Mouse (Mus musculus) lung, postnatal 10 days (tissue): ENCODE measurements around the gene Babam2.
A peak's percentile ranks its signal among the peaks of the same experiment; 100 is the strongest.

Experiments
- DNase-seq: peaks from one replicate; pipeline ENCODE4 v3.0.0; 2021

Babam2 gene

DNA sequence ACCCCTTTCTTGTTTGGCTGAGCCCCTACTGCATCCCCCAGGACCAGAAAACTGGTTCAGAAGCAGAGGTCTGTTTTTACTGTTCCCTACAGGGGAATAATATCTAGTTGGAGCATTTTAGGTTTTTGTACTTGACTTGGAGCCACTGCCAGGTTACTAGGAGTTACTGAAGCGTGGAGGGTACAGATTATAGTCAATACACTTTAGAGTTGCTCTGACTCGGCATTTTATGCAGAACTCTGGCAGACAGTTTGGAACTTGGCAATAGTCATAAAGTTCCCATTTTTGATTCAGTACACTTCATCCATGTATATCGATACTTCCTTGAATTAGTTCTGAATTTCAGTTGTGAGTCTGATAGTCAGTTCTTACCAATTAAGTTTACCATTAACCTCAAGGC lies 202.4 kb downstream of the Babam2 start:
- no peak for DNase-seq

GRCm38 (mm10) chr5:31902144-31902543 lies 204.7 kb downstream of the Babam2 start:
- no peak for DNase-seq

GRCm38 (mm10) chr5:31902891-31903290 lies 205.4 kb downstream of the Babam2 start:
- no peak for DNase-seq

- no peak for DNase-seq
These were observed 207.6 kb downstream of the Babam2 start for GRCm38 (mm10) chr5:31904968-31905683.

- DNase-seq: no peak
These were observed 208.3 kb downstream of the Babam2 start for GRCm38 (mm10) chr5:31905808-31906207.

DNA sequence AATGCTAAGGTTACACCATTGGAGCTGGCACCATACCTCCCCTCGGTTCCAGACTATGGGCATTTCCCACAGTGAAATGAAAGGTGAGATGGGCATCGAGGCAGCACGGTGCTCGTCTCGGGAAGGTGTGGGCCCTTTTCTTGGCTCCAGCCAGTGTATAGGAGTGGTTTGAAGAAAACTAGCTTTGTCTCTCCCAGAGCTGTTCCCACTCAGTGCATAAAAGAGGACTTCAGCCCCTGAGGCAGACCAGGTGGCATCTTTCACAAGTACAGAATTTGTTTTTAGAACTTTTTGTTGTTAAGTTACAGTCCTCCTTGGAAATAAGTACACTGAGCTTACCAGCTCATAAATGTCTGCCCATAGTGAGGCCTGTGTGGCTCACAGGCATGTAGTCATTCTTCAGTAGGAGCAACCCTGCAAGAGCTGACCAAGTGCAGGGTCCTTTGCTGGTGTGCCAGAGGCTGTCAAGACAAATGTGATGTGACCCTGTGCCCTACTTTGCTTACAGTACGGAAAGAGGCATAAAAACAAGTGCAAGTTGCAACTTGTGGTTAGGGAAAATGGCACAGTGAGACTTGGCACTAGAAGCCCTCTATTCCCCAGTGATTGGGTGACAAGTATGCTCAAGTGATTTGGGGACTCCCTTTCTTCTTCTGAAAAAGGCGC lies 208.9 kb downstream of the Babam2 start:
- no peak for DNase-seq

DNA sequence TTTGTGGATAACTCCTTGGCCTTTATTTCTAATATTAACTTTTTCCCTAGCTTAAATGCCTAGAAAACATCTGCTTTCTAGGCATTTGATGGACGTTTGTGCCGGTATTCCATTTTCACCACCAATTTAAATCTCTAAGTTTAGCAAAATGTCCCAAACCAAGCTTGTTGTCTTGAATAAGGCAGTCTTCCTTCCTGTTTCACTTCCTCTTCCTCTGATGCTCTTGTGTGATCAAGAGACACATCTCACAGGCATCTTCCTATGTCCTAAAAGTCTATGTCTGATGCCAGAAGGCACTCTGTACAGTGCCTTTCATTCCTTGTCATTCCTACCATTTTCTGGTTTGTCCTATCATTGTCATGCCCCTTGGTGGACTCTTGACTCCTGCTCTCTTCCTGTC lies 210.5 kb downstream of the Babam2 start:
- no peak for DNase-seq

DNA sequence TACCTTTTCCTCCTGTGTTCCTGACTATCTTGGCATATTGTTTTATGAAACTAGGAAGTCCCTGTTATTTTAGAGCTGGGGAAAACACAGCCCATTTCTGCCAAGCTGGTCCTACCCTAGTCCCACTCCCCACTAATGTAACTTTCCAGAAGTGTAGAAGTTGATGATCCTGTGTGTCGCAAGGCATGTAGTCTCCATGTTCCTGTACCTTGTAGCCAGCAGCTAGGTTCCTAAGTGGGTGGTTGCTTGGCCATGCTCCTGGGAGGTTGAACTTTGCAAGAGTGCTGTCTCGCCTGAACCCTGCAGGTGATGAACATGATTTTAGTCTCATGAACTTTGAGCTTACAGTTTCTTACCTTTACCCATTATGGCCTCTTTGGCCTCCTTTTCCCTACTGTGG lies 211.3 kb downstream of the Babam2 start:
- DNase-seq: no peak

DNA sequence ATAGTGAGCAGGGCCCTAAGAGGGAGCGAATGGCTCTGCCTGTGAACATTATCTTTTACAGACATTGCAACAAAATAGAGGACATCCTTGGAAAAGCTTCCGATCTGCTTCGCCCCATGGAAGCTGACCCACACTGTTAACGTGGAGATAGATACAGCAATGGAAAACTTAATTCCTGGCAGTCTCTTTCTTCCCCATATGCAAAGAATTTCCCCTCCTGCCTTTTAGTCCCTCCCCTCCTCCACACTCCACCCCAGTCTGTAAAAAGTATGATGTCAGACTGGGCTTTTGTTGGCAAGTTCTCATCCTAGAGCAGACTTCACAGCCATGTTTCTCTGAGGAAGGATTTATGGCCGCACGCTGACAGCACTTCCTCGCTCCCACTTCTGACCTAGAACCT lies 218.8 kb downstream of the Babam2 start:
- DNase-seq: no peak

DNA sequence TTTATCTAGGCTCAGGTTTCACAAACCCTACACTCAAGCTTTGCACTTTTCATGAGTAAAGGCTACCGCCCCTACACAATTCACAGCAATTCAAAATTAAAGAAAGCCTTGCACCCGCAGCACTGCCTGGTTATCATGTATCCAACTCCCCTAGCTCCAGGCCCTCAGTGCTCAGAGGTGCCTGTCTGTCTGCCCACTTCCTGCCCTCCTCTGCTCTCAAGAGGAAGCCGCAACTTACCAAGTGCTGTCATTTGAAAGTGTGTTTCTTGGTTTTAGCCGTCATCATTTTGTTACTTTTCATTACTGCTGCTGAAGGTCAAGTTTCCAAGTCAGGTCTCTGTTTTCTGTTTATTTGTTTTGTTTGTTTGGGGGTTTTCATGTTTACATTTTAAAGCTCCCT lies 221.1 kb downstream of the Babam2 start:
- no peak for DNase-seq

DNA sequence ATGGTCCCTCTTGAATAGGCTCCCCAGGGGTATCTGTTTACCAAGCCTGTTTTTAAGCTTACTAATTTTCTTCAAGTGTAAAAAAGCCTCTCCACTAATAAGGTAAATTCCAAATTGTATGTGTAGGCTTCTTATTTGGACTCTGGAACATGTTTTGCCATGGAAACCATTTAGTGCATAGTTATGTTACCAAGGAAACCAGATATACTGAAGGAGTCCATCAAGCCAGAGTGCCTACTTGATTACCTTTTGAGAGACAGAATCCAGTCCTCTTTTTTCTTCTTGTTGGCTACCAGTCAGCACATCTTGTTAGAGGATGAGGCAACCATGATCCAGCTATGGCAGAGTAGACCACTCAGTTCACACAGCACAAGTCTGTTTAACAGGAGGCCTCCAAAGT lies 222.6 kb downstream of the Babam2 start:
- DNase-seq: no peak

- no peak for DNase-seq
These were observed 223.4 kb downstream of the Babam2 start for GRCm38 (mm10) chr5:31920890-31921289.

DNA sequence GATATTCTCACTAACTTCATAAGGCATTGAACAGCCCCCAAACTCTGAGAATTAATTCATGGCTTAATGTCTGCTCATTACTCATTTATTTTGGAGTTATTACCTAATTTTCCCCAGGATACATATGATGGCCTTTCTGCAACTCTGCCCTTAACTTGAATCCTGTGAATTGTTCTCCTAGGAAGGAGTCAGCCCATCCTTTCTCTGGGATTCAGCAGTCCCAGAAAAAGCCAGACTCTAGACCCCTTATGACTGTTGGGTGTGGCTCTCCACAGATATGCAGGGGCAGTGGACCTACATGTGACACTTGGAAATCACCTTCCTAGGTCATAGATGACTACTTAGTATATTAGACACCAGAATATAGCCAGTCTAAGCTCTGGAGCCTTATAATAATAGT lies 226.6 kb downstream of the Babam2 start:
- DNase-seq: no peak

GRCm38 (mm10) chr5:31926551-31926950 lies 229.1 kb downstream of the Babam2 start:
- peak; percentile 59 for DNase-seq

GRCm38 (mm10) chr5:31929007-31929406 lies 231.5 kb downstream of the Babam2 start:
- no peak for DNase-seq

DNA sequence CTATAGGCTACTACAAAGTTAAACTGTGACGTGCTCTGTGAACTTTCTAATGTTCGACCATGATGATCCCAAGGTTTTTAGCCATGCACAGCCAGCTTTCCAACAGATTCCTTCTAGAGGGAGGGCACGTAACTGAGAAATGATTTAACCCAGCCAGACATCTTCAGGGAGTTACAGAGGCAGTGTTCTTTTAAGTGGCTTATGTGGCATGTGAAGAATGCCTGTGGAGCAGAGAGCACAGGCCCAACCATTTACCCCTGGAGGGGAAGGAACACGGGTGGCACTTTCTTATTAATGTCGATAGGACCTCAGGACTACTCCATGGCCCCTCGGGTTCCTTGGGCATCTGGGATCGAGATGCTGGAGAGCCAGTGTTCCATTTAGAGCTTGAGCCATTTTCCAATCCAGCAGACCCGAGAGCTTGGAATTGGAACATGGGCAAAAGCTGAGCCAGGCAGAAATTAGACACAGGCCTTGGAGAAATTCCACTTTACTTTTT lies 233.7 kb downstream of the Babam2 start:
- no peak for DNase-seq

GRCm38 (mm10) chr5:31931637-31932036 lies 234.2 kb downstream of the Babam2 start:
- DNase-seq: no peak

GRCm38 (mm10) chr5:31933296-31933695 lies 235.8 kb downstream of the Babam2 start:
- DNase-seq: no peak

DNA sequence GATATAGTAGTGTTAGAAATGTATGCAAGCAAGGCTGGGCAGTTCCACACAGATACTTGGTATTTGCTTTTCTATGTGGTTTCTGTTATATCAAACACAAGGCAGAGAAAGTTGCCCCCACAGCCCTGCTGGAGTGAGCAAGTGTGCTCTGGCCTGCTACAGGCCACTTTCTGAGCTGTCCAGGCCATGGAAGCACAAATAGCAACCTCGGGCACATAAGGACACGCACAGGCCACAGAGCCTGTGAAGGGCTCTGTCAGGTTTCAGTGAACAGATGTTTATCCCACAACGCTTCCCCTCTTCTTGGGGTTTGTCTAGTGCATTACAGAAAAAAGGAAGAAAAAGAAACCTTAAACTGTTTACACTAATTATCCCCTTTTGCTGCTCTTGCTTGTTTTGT lies 236.9 kb downstream of the Babam2 start:
- DNase-seq: no peak

DNA sequence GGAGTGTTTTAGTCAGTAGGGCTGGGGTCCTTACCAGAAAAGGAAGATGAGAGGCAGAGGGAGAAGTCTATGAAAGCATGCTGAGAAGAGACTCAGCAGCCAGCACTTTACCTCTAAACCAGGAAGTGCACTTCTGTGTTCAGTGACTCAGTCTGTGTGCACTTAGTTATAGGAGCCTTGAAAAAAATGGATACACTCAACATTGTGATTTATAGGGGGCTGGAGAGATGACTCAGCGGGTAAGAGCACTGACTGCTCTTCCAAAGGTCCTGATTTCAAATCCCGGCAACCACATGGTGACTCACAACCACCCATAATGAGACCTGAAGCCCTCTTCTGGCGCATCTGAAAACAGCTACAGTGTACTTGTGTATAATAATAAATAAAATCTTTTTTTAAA lies 238.5 kb downstream of the Babam2 start:
- DNase-seq: no peak

DNA sequence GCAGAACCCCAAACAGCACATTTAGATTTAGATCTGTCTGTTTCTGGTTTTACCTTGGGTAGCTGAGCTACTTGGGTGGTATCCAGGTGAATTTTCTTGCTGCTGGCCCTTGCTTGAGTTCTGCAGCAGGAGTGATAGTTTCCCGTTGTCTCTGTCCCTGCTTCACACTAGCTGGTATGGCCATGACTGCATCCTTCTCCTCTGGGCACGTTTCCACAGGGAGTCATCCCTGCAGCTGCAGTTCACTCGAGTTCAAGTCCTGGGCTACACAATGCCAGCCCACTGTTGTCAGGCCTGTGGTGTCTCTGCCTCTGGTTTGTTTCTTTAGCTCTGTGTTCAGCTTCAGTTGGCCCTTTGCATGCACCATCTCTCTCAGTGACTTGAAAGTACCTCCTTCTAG lies 239.0 kb downstream of the Babam2 start:
- DNase-seq: no peak

GRCm38 (mm10) chr5:31940876-31941275 lies 243.4 kb downstream of the Babam2 start:
- DNase-seq: no peak

GRCm38 (mm10) chr5:31947185-31947584 lies 249.7 kb downstream of the Babam2 start:
- no peak for DNase-seq

- DNase-seq: no peak
These were observed 251.9 kb downstream of the Babam2 start for GRCm38 (mm10) chr5:31949389-31949788.

DNA sequence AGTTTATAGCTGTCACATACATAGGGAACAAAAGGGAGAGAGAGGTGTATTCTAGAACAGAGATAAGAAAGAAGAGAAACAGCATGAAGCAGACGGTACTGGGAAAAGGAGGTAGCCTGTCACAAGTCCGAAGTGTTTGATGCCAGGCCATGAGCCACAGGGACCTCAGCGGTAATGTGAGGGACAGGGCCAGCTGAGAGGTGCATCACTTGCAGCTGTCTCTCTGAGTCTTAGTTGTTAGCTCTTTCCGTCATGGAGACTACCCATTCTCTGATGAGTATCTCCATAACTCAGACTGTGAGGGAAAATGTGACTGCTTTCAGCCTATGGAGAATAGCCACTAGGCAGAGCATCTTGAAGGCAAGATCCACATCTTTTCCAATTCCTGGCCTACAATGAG lies 253.0 kb downstream of the Babam2 start:
- no peak for DNase-seq
